Mouse (Mus musculus) heart, postnatal 0 days (tissue): ENCODE measurements around the gene Cox7b2.

Experiments
- CTCF ChIP-seq: IDR thresholded peaks from 2 replicates; pipeline ENCODE4 v1.5.1; 2016; ENCODE audit warnings: antibody characterized with exemption, control low read depth, low read depth
- EP300 ChIP-seq: IDR thresholded peaks from 2 replicates; pipeline ENCODE4 v1.6.1; 2016; ENCODE audit warnings: antibody characterized with exemption, low read depth

- peak; percentile 70 for TF ChIP-seq CTCF
- no peak for TF ChIP-seq EP300
Observed at GRCm38 (mm10) chr5:71502058-71502678, 45.8 kb downstream of the Cox7b2 start.
